Mouse (Mus musculus) erythroblast, embryonic 14.5 days (primary cell): ENCODE results near the gene Mks1.

Experiments
- GATA1 ChIP-seq: IDR thresholded peaks from 2 replicates; pipeline ENCODE4 v1.6.1; 2012; ENCODE audit warnings: low read length, inconsistent platforms, mixed read lengths
- TAL1 ChIP-seq: IDR thresholded peaks from 3 replicates; pipeline ENCODE4 v1.6.1; 2012; ENCODE audit warnings: low read length, inconsistent platforms, mixed read lengths

DNA sequence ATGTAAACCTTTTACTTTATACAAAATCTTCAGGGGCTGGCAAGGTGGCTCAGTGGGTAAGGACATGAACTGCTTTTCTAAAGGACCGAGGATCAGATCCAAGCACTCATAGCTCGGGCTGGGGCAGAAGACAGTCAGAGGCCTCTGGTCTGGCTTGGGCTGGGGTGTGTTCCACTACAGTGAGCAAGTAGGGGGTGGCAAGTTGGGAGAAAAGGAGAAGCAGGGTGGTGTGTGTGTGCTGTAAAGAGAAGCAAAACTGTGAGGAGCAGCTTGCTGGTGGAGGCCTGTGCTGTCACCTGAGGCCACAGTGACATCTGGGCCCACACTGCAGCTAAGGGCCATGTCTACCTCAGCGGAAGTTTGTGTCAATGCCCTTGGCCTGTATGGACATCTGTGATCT lies 11.6 kb upstream of the Mks1 start:
- no peak for TF ChIP-seq GATA1
- TF ChIP-seq TAL1 = no peak
